Mouse (Mus musculus) lung, postnatal 4 days (tissue): ENCODE results near the gene Ccr10.
"Not testable (repeated sequence)": the region's sequence is repeated elsewhere in the genome, so short reads cannot be mapped to it uniquely, and the experiment has no call there.

Experiments used
- DNase-seq, 2 experiments: peaks; one replicate each; pipeline ENCODE4 v3.0.0; 2021

The Ccr10 gene

DNA sequence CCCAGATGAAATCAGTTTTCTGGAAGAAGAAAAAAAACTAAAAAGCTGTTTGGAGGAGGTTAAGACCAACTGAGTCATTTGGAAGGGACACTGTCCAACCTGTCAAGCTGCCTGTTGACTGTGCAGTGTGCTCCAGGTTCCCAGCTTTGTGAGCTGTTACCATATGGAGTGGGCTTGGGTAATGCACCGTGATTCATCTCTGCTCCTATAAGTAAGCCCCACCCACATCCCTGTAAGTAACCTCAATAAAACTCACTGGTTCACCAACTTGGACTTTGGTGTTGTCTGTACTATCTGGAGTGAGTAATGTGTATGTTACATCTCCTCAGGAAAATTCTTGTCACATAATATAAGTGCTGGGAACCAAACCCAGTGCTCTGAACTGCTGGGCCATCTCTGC, 22.4 kb downstream of the Ccr10 start:
- DNase-seq = no peak

DNA sequence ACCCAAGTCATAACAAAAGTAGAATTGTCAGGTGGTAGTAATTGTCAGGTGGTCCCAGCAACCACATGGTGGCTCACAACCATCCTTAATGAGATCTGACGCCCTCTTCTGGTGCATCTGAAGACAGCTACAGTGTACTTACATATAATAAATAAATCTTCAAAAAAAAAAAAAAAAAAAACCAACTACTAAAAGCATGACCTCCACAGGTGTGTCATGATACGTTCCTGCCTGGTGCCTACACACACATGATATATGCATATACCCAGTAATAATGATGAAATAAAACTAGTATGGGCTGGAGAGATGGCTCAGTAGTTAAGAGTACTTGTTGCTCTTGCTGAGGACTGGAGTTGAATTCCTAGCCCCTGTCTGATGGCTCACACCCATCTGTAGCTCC, 24.2 kb downstream of the Ccr10 start:
- no peak for DNase-seq

DNA sequence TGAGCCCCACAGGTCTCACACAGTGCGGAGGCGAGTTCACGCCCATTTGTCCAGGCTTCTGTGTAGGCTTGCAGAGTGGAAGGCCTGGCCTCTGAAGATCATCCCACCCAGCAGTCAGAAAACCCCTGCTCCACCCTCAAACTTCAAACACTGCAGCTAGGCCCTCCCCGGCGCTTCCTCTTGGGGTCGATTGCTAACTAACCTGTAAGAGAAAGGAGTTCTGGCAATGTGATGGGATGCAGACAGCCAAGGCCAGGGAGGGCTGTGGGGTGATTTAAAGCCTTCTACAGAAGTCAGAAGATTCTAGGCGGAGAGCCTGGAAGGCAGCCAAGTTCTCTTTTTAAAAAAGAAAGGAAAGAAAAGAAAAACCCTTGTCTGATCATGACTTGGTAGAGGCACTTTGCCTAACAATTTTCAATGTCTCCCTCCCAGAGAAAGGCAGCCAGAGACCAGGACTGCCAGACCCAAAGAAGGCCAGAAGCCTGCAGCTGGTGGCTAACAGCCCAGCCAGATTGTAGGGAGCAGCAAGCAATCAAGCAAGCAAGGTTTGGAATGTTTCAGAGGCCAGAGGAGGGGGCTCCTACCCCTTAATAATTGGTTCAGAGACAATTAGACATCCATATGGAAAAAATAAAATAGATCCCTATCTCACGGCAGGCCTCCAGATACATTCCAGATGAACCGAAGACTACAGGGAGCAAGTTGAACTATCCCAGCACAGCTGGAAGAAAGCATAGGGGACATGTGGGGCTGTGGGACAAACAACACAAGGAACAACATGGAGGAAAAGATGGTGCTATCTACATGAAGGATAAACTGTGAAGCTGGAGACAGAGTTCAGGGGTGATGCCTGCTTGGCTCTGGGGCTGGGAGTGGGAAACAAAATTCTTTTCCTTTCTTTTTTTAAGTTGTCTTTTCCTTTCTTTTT, 25.8 kb downstream of the Ccr10 start:
- DNase-seq = peak in 1 of 2 experiments; percentile 67

DNA sequence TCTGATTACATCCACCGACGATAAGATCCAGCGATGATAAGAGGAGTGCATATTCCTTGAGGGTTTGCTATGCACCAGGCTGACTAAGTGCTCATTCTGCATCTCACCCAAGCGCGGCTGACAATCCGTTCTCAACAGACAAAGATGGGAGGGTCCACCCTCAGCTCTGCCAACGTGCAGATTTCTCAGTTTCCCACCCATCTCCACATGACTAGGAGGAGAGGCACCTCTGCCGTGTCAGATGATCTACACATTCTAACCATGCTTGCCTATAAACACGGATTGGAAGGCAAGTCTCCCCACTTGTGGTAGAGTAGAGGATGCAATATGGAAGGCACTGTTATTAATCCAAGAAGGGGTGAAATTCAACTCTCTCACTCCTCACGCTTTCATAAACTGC, 26.5 kb downstream of the Ccr10 start:
- DNase-seq = no peak

DNA sequence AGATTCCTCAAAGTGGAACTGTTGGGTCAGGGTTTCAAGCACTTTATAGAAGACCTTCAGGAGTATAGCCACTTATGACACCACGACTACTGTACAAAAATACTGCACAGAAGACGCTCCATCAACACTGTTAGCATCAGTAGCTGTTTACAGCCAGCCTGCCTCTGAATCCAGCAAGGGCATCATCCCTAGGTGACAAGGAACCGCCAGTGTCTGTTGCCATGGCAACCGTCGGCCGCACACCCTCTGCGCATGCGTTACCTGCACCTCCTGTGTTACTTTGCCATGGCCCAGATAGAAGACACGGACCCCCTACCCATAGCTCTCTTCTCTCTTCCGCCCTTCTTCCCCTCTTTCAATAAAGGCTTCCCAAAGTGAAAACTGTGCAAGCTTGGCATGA, 28.9 kb downstream of the Ccr10 start:
- no peak for DNase-seq

DNA sequence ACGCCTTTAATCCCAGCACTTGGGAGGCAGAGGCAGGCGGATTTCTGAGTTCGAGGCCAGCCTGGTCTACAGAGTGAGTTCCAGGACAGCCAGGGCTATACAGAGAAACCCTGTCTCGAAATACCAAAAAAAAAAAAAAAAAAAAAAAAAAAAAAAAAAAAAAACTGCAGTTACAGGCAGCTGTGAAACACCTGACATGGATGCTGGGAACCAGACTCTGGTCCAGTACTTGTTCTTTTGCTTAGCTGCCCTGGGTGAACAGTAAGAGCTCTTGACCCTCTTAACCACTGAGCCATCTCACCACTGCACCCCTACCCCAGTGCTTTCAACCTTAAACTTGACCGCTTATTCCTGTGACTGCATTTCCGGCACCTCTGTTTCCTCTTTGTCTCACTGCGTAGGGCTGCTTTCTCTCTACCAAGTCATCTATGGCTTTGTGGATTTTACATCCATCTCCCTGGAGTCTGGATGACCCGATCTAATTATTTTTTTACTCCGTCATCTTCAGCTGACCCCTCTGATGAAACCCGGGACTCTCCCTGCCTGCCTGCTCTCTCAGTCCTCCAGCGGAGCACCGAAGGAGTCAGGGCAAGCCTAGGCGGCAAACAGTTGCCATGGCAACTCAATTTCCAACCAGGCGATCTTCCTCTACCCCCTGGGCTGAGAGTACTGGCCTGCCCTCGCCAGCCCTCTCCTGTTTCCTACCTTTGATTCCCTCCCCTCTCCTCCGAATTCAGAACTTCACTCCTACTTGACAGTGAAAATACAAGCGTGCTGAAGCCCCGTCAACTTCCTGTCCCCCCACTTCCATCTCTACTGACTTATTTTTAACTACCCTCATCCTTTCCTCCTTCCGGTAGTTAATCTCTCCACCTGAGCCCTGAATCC, 31.7 kb downstream of the Ccr10 start:
- DNase-seq = peak in 1 of 2 experiments; percentile 44

DNA sequence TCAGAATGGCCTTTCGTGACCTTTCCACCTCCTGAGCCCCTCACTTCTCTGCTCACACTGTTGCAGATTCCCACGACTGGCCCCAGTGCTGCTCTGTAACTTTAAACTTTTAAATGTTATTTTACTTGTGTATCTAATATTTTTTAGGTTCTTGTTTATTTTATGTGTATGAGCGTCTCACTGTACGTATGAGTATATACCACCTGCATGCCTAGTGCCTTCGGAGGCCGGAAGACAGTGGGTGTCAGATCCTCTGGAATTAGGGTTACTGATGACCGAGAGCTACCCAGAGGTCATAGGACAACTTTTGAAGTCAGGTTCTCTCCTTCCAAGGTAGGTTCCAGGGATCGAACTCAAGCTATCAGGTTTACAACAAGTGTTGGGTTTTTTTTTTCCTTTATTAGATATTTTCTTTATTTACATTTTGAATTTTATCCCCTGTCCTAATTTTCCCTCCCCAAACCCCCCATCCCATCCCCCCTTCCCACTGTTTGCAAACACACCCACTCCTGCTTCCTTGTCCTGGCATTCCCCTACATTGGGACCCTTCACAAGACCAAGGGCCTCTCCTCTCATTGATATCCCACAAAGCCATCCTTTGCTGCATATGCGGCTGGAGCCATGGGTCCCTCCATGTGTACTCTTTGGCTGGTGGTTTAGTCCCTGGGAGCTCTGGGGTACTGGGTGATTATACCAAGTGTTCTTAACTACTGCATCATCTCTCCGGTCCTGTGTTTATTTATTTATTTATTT, 32.9 kb downstream of the Ccr10 start:
- DNase-seq = no peak

DNA sequence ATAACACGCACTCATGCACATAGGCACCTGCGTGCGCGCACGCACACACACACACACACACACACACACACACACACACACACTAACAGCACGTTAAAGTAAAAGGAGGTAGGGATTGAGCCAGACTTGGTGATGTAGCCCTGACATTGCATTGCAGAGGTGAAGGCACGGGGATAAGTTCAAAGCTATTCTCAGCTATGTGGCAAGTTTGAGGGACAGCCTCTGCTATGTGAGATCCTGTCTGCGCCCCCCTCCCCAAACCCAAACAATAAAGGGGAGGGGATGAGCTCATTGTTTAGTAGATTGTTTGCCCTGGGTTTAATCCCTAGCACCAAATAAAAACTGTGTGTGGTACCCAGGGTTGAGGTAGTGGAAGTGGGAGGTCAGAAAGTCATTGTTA, 34.2 kb downstream of the Ccr10 start:
- no peak for DNase-seq

DNA sequence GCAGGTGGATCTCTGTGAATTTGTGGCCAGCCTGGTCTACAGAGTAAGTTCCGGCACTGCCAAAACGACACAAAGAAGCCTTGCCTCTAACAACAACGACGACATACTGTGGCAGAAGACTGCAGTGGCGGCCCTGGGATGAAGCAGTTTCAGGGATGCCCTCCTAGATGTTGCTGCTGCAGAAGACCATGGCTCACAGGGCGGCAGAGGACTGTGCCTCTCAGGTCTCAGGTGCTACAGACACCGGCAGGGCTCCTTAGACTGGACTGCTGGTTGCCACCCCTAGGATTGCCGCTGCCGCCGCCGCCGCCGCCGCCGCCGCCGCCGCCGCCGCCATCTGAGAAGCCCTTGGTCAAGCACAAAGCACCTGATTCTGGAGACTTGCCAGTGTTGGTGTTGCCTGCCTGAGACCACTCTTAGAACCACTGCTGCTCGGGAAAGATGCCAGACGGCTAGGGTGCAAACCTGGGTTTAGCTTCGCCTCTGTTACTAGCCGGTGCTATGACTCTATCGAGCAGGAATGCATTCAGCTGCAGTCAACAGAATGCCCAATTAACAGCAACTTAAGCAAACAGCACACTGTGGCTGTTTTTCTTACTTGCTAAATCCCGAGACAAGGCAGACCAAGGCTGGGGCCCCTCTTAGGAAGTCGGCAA, 35.0 kb downstream of the Ccr10 start:
- peak; percentile 52 to 68 for DNase-seq

DNA sequence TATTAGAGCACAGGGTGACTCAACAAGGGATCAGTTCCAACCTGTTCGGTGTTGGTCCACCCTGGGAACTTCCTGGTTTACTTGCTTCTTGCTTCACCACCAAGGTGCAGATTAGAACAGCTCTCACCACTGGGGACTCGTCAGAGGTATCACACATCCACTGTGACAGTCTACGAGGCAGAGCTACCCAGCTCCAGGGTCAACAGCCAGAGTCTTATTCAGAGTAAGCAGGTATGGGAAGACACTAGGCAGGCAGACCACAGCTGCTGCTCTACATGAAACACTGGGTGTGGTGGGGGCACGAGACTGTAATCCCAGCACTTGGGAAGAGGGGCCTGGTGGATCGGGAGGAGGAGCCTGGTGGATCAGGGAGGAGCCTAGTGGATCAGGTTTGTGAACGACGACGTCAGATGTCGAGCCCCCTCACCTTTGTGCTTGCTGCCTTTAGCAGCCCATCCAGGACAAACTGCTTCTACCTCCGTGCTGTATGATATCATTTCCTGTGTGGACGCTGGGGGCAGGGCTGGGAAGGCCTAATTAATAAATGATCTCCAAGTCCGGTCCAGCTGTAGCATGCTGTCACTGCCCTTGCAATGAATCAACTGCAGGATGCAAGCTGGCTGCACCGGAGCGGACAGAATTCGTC, 36.6 kb downstream of the Ccr10 start:
- DNase-seq = peak; percentile 49 to 68

DNA sequence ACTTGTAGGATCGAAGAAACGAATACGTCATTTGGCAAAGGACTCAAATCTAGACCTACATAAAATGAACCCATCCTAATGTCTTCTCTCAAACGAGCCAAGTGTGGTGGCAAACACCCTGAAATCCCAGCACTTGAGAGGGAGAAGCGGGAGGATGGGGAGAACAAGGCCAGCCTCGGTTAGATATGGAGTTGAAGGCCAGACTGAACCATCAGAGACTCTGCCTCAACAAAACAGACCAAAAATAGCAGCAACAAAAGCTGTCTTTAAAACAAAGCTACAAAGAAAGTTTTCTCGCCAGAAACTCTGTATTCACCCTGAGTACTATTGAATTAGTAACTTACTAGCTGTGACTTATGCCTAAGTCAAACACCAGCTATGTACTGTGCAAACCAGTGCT, 38.2 kb downstream of the Ccr10 start:
- DNase-seq = no peak

DNA sequence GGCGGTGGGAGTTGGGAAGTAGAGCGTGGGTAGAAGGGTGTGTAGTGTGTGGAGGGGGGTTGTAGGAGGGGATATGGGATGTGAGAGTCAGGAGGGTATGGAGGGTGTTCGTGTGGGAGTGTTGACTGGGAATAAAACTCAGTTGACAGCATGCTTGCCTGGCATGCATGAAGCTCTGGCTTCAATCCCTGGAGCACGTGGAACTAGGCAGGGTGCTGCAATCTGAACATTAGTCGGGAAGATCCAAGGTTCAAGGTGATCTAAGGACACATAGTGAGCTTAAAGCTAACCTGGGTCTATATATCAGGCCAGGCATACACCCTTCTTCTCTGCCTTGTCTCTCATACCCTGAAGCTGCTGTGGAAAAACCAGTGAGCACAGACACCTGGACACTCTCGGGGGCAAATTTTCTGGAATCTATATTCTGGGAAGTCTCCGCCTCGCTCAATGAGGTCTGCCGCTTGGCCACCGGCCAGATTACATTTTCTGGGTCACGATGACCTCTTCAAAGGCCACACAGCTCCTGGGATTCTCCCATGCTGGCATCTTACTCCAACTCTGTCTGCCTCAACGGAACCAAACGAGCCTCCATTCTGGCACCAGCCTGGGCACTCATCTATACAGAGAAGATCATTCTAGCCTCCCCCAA, 40.9 kb downstream of the Ccr10 start:
- no peak for DNase-seq

DNA sequence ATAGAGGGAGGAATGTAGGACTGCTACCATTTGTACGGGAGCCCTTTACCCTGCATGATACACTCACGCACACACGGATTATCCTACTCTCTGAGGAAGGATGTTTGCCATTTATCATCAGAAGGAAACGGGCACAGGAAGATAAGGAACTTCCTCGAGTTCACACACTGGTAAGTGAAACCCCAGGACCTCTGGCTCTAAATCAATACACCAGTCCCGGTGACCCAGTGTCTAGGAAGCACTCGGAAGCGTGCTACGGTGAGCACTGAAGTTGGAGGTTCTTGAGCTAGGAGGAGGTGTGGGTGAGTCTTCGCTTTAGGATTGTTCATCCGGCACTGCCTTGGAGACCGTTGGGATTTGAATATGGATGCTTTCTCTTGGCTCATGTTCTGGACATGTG, 42.2 kb downstream of the Ccr10 start:
- DNase-seq = no peak

DNA sequence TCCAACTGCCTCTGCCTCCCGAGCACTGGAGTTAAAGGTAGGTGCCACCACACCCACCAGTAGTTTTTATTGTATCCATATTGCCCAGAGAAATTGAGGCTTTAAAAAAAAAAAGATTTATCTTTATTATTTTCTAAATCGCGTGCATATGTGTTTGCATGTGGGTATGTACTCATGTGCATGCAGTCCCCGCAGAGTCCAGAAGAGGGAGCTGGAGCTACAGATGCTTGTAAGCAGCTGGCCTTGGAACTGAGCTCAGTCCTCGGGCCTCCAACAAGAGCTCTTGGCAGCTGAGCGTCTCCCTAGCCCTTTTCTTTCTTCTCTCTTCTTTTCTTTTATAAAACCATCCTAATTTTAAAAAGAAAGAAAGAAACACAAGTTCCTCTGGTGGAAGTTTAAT, 43.5 kb downstream of the Ccr10 start:
- peak in 1 of 2 experiments; percentile 33 for DNase-seq

DNA sequence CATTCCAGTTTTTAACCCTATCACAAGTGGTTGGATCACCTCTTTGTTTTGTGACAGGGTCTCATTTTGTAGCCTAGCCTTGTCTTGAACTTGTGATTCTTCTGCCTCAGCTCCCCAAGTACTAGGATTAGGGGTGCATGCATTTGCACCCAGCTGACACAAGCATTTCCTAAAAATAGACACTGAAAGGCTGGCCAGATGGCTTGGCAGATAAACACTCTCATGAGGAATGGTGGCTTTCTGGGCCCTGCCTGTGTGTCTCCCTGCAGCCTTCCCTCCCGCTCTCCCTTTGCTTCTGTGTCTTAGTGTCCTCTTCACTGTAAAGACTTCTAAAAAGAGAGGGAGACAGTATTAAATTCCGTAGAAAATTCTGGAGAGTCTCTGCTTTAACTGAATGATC, 44.1 kb downstream of the Ccr10 start:
- DNase-seq = no peak

DNA sequence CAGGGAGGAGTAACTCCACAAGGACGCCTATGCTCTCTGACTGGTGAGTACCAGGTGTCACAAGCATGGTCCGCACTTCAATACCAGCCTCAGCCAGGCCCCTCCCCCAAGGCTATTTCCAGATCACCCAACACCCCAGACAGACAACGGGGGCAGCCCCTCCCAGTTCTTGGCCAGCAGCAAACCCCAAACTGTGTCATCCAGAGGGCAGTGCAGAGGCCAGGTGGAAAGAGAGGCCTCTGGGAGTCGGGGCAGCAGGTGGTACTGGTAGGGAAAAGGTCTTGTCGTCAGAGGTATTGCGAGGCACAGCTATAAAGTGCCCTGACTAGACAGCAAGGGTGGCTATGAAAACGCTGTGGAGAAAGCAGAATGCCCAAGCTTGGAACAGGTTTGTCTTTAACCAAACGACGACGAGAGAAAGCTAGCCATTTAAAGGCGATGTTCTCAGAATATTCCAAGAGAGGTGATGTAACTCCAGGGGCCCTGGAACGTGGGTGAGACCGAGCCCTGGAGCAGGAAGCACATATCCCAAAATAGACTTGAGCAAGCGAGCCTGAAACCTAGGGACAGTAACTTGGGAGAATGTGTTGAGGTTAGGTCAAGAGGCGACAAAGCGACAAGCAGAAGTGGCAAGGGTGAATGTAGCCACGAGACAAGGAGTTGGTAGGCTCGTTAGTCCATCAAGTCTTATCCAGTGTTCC, 45.0 kb downstream of the Ccr10 start:
- peak in 1 of 2 experiments; percentile 44 for DNase-seq

DNA sequence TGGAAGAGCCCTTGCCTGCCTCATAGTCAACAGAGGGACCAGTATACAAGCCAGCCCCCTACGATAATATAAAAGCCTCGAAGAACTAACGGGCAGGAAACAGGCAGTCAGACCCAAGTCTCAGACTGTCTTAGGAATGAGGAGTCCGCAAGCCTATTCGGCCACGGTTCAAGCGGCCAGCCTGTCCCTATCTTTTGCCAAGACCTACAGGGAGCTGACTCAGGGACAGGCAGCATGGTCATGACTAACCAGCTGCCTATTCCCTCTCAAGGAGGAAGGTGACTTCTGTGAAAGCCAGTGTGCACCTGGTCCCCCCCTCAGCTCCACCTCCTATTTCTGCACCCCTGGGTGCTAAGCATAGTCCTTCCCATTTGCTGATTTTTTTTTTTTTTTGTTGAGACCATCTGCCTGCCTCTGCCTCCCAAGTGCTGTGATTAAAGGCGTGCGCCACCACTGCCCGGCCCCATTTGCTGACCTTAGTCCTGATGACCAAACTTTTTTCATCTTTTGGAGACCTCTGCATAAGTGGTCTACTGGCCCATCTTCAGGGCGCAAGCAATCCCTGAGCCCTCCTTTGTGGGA, 46.2 kb downstream of the Ccr10 start:
- DNase-seq = no peak

DNA sequence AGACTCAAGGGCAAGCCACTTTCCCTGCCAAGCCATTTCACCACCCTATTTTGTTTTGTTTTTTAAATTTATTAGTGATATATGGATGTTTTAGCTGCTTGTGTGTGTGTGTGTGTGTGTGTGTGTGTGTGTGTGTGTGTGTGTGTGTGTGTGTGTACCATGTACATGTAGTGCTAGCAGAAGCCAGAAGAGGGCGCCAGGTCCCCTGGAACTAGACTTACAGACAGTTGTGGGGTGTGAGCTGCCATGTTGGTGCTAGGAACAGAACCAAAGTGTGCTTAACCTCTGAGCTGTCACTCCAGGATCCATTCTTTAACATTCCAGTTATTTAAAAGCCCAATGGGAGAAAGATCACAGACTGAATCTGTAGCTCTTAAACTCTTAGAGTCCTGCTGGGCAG, 48.2 kb downstream of the Ccr10 start:
- no peak for DNase-seq

DNA sequence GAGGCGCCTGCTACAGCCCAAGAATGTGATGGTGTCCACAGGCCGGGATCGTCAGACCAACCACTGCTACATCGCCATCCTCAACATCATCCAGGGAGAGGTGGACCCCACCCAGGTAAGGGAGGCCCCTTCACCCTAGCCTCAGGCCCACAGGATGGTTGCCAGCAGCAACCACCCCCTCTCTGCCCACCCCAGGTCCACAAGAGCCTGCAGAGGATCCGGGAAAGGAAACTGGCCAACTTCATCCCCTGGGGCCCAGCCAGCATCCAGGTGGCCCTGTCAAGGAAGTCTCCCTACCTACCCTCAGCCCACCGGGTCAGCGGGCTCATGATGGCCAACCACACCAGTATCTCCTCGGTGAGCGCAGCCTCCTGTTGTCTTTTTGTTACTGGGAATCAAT, 50.2 kb downstream of the Ccr10 start:
- DNase-seq = not testable (repeated sequence)

DNA sequence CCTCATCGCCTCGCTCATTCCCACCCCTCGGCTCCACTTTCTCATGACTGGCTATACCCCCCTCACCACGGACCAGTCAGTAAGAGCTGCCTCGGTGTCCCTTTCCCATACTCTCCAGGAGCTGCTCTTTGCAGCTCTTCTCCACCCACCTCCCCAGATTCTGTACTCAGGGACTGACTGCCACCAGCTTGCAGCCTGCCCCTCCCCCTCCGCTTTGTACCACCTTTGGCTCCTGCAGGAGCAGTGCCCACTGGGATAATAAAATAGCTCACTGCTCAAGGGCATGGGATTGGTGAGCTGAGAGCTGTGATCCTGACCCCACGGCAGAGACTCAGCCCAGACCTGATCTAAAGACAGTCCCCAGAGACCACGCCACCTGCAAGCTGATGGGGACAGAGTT, 50.7 kb downstream of the Ccr10 start:
- not testable (repeated sequence) for DNase-seq
